Mouse (Mus musculus): ENCODE data around the gene 9130213A22Rik.

DNA sequence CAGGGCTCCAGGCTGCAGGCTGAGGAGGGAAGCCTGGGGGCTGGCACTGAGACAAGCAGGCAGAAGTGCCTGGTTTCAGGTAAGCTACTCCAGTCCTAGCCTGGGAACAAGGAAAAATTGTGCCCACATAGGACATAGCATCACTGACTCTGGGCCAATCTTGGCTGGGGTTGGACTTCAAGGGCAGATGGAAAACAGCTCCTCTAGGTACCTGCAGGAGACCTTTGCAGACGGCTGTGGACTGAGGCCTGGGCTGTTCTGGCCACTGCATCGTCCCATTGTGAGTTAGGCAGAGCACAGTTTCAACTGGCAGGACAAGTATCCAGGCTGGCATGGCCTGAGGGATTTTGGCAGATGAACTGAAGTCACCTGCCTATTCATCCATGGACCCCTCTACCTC lies 16.6 kb downstream of the 9130213A22Rik start:
- TF ChIP-seq CTCF (IDR thresholded peaks at IDR 0.05; ENCODE audit: insufficient read depth, low read length) (no peak), POLR2A (IDR thresholded peaks at IDR 0.05; ENCODE audit: borderline replicate concordance, extremely low read depth, low read depth, low read length) (0 out of 2 replicates have a peak, but pooled peaks have one; percentile 7)
